Mouse (Mus musculus) left cerebral cortex, adult 8-10 months (tissue): ENCODE data around the gene Pcna. TPM values are rescaled to one million over a fixed set of nuclear protein-coding genes. Genes with fewer than 3 reads are reported as not detected.

ENCODE experiments used
- DNase-seq, 2 experiments: peaks; one replicate each; pipeline ENCODE4 v3.0.0; 2022; ENCODE audit warnings: low spot score in 2 of 2
- total RNA-seq, 4 experiments: library from RNA; stranded (reverse); gene quantifications; 2 replicates each; pipeline ENCODE4 v1.2.4; 2022

Pcna gene
- total RNA-seq, 4 experiments from 2014 or later, result 51.4 to 59.2 (median 53.9) TPM

- no peak for DNase-seq
Observed at GRCm38 (mm10) chr2:132235975-132236374, 17.1 kb downstream of the Pcna start.

- no peak for DNase-seq
Observed at GRCm38 (mm10) chr2:132235291-132235690, 17.8 kb downstream of the Pcna start.

GRCm38 (mm10) chr2:132233985-132234765 lies 18.9 kb downstream of the Pcna start:
- DNase-seq, result no peak

- no peak for DNase-seq
Observed at GRCm38 (mm10) chr2:132232413-132232945, 20.6 kb downstream of the Pcna start.

- no peak for DNase-seq
Observed at GRCm38 (mm10) chr2:132224359-132224758, 28.8 kb downstream of the Pcna start.

GRCm38 (mm10) chr2:132221611-132222073 lies 31.5 kb downstream of the Pcna start:
- peak; percentile 10 to 53 for DNase-seq

- no peak for DNase-seq
Observed at GRCm38 (mm10) chr2:132211995-132212656, 41.0 kb downstream of the Pcna start.

GRCm38 (mm10) chr2:132210806-132211312 lies 42.3 kb downstream of the Pcna start:
- no peak for DNase-seq

GRCm38 (mm10) chr2:132208246-132208881 lies 44.8 kb downstream of the Pcna start:
- no peak for DNase-seq

GRCm38 (mm10) chr2:132206316-132206881 lies 46.7 kb downstream of the Pcna start:
- DNase-seq, result no peak

- no peak for DNase-seq
Observed at GRCm38 (mm10) chr2:132205549-132205948, 47.6 kb downstream of the Pcna start.

- no peak for DNase-seq
Observed at GRCm38 (mm10) chr2:132203773-132204172, 49.3 kb downstream of the Pcna start.

- DNase-seq, result no peak
Observed at GRCm38 (mm10) chr2:132203186-132203585, 49.9 kb downstream of the Pcna start.

Other genes with a start within 250 kb of the Pcna start
- gene Rassf2, start 223.1 kb downstream of the Pcna start, total RNA-seq, result 10 to 100 TPM; 50.7 to 55.7 (median 53.8) TPM
- gene Slc23a2, start 108.2 kb downstream of the Pcna start, total RNA-seq, result 100 to 1,000 TPM; 146 to 160 (median 153) TPM
- 10 to 100 TPM; 34.0 to 37.1 (median 36.4) TPM for gene Tmem230, start 5.5 kb downstream of the Pcna start, total RNA-seq
- gene Cds2, start 9.8 kb upstream of the Pcna start, total RNA-seq, result 100 to 1,000 TPM; 257 to 277 (median 265) TPM
- gene Prokr2, start 132.1 kb upstream of the Pcna start, total RNA-seq, result 1 to 10 TPM; 1.4 to 2.8 (median 2.0) TPM